Mouse (Mus musculus) gastrocnemius, adult 18-20 months (tissue): ENCODE results near the gene Ptpre. TPM values are rescaled to one million over a fixed set of nuclear protein-coding genes. Genes with fewer than 3 reads are reported as not detected.
"Not testable (repeated sequence)": the region's sequence is repeated elsewhere in the genome, so short reads cannot be mapped to it uniquely, and the experiment has no call there.

Source experiments
- DNase-seq: peaks from one replicate; pipeline ENCODE4 v3.0.0; 2021; ENCODE audit warnings: low spot score
- total RNA-seq, 2 experiments: library from RNA; stranded (reverse); gene quantifications; 2 replicates each; pipeline ENCODE4 v1.2.3; 2021

Ptpre gene
- total RNA-seq, 2 experiments from 2014 or later, result 0.84 to 1.5 TPM

GRCm38 (mm10) chr7:135605002-135605803 is 67.9 kb downstream of the Ptpre start:
- peak; percentile 14 for DNase-seq

DNA sequence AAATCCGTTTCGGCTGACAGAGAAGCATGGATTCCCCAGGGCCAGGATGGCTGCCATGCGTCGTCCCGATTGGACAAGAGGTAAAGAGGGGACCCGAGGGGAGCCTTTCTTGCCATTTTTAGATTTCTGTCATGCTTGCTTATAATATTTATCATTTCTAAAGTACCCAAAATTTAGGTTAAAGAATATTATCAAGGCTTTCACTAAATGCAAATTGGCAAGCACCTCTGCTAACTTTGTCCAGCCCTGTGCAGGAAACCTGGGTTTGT is 68.5 kb downstream of the Ptpre start:
- DNase-seq, result no peak

- no peak for DNase-seq
Measured at GRCm38 (mm10) chr7:135608208-135608607, 70.9 kb downstream of the Ptpre start.

GRCm38 (mm10) chr7:135609028-135609427 is 71.7 kb downstream of the Ptpre start:
- DNase-seq, result no peak

- no peak for DNase-seq
Measured at GRCm38 (mm10) chr7:135609655-135610054, 72.4 kb downstream of the Ptpre start.

DNA sequence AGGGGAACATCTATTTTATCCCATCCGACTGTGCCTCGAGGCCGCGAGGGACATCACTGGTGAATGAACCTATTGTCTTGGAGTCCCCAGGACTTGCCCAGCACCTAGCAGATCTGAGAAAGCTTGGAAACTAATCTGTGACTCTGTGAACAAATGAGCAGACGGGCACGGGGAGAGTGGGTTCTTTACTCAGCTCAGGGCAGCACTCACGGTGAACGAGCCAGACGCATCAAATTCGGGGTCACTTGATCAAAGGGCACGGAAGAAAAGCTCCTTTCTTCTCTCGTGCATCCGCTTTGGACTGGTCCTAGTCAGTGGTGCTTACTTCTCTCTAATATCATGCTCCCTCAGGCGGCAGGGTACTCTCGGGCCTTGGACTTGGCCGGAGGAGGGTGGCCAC is 75.0 kb downstream of the Ptpre start:
- no peak for DNase-seq

DNA sequence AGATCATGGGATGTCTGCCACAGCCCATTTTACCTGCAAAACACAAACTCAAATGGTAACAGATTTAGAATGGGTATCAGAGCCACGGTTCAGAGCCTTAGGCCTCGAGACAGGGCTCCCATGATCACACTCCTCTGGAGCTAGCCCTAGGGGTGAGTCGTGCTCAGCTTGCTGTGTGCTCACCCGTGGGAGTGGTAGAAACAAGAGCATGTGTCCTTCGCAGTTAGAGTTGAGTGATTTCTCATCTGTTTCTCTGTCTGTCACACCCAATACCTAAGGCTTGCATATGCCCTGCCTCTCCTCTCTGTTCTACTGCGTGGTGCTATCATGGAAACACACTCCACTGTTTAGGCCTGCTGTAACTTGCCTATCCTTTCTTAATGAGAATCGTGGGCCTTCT is 75.5 kb downstream of the Ptpre start:
- DNase-seq, result no peak

GRCm38 (mm10) chr7:135613380-135613779 is 76.1 kb downstream of the Ptpre start:
- no peak for DNase-seq

DNA sequence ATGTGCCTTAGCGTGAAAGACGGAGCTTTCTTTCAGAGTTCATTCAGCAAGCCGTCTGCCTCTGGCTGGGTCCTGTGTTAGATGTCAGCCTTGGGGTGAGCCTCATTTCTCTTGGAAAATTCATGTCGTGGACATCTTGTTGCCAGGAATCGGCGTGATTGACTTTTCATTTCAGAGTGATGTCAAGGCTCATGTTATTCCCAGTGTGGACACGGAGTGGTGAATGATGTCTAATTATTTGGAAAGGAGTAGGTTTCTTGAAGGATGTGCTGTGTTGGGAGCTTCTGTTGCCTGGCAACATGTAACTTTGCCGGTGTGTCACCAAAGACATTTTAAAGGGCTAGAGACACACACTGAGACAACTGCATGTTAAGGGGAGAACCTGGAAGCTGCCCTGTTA is 77.6 kb downstream of the Ptpre start:
- no peak for DNase-seq

- DNase-seq, result not testable (repeated sequence)
Measured at GRCm38 (mm10) chr7:135616479-135616878, 79.2 kb downstream of the Ptpre start.

- no peak for DNase-seq
Measured at GRCm38 (mm10) chr7:135617776-135618175, 80.5 kb downstream of the Ptpre start.

DNA sequence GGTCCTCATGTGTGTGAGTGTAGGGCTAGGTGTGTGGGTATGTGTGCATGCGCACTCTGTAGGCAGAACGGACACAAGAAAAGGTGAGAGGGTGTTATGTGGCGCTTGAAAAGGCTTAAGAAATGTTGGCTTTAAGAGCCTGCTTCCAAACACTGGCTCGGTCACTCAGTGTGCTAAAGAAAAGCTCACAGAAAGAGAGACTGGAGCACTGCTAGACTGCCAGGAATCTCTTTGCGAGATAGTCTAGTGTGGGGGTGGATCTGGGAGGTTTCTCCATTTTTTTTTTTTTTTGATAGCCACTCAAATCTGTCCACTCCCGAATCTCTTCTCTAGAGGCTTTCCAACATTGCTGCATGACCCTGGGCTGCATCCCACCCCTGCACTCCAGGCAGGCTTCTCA is 84.4 kb downstream of the Ptpre start:
- no peak for DNase-seq

DNA sequence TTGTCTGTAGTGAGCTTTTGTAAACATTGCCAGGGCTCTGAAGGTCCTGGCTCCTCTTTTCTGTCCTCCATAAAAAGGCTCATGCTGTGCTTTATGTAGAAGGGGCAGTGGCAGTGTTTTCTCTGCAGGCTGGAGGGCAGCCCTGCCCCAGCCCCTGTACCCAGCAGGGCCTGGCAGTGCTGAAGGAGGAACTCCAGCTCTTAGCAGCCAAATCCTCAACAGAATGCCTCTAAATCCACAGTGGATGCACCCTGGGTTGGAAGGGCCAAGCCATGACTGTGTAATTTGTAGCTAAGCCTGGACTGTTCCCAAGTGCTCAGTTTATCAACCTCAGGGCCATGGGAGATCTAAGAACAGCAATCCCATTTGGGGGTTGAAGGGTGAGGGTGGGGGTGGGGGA is 85.0 kb downstream of the Ptpre start:
- DNase-seq, result no peak

DNA sequence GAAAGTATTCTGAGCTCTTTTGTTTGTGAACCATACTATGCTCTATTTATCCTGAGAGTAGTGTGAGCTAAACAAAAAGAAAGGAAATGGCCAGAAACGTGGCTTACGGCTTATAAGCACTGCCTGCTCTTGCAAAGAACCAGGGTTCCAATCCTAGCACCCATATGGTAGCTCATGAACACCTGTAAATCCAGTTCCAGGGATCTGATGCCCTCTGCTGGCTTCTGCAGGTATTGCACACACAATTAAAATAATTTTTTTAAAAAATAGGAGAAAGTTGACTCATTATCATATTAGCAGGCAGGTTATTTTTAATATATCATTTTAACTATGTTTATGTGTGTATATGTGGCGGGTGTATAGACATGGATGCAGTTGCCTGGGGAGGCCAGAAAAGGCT is 87.6 kb downstream of the Ptpre start:
- DNase-seq, result no peak

DNA sequence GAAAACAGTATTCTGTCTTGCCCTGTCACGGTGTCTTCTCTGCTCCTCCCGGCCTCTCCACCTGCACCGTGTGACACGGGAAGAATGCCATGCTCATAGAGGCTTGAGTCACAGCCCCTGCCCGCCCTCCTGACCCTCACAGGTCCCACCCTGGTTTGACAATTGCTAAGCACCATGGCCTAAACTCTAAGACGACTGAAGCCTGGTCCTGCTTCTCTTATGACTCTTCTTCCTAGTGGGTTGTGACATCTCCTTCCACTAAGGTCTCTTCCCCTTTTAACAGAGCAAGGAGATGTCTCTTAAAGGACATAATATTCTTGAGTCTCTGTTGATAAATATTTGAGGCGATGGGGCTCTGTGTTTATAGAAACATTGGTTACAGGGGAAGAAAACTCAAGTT is 91.1 kb downstream of the Ptpre start:
- no peak for DNase-seq

DNA sequence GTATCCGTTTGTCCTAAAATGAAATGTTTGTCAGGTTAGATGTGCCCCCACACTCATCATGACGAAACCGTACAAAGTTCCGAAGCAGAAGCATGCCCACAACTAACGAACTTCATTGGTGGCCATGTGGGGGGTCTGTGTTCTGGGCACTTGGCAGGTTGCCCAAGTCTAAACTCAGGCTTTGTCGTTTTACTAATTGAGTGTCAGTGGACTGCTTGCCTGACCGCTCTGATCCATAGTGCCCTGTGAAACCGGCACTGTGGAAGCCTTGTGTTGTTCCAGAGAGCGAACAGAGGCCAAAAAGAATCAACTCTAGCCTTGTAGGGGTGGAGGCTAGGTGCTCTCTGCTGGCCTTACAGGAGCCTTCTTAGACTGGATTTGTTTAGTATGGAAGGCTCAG is 91.7 kb downstream of the Ptpre start:
- DNase-seq, result no peak

DNA sequence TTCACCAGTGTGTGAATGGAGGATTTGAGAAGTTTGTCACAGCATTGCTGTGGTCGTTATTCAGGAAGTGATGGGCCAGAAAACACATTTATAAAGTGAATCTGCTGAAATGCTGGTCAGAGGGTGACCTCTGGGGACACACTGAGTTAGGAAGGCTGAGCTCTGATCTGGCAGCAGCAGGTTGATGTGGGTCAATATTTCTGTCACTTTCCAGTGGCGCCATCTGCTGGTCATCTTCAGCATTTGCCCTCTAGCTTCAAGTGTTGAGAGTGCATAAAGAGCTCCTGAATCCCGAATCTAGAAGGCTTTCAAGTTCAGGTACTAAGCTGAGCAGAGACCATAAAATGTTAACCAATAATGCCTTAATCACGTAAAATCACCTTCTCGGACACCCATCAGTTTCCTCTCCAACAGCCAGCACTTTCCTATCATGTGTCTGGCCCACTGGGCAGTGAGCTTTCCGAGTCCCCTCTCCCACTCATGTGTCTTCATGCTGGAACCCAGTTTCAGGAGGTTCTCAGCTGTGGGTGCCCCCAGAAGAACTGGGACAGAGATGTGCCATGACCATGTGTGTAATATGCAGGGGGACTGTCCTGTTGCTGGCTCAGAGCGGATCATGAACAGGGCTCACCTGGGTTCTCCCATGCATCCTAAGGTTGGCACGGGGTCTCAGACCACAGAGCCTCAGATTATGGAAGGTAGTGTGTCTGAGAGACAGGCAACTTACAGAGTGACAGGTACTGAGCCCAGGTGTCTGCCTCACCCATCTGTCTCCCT is 94.7 kb downstream of the Ptpre start:
- peak; percentile 84 for DNase-seq

DNA sequence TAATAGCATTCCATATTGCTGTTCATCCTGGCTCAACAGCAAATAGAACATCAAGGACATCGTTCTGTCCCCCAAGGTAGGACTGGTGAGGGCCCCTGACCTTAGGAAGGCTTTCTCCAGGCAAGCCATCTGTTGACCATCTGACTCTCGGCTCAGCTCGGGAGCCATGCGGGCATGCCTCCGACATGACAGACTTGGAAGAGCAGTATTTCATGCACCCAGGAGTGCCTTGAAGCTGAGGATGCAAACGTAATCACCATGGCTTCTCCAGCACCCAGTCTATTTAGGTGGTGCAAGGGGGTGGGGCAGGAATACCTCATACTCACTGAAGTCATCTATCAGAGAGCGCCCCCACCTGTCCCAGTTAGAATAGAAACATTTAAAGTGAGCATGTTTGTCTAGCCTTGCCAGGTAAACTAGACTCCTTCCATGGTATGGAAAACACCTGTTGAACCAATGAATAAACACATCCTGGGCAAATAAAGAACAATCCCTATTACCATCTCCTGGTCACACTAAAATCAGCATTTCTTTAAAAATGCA is 95.5 kb downstream of the Ptpre start:
- no peak for DNase-seq

GRCm38 (mm10) chr7:135634851-135635624 is 97.8 kb downstream of the Ptpre start:
- DNase-seq, result no peak

GRCm38 (mm10) chr7:135637406-135637980 is 100.2 kb downstream of the Ptpre start:
- no peak for DNase-seq

DNA sequence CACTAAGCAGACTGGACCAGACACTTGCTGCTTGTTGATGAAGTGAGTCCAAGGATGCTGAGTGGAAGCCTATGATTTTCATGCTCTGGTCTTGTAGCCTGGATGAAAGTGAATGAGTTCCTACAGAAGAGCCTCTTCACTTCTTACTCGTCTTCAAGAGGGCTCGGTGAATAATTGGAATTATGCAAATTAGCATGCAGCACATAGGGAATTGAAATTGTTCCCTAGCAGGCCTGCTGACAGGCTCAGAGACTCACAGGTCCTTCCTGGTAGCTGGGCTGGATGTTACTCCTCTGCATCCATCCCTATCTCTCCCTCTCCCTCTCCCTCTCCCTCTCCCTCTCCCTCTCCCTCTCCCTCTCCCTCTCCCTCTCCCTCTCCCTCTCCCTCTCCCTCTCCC is 102.1 kb downstream of the Ptpre start:
- DNase-seq, result no peak
